Mouse (Mus musculus): ENCODE results near the gene Lmcd1. TPM values are rescaled to one million over a fixed set of nuclear protein-coding genes. Genes with fewer than 3 reads are reported as not detected.
"Not testable (repeated sequence)": the region's sequence is repeated elsewhere in the genome, so short reads cannot be mapped to it uniquely, and the experiment has no call there.

Lmcd1 gene
- total RNA-seq (2021), result 1 to 10 TPM; 5.4 to 6.0 TPM
- long read RNA-seq, experiment 1, transcript Lmcd1-201 (6 exons, 1,730 nt), result major isoform, 5 of 8 reads
- long read RNA-seq, experiment 1, partial matches to known transcripts, result 2 of 8 reads
- long read RNA-seq, experiment 1, other reads (novel, unspliced or antisense), result 1 of 8 reads
- long read RNA-seq, experiment 2, partial matches to known transcripts, result 5 of 13 reads
- long read RNA-seq, experiment 2, other reads (novel, unspliced or antisense), result 4 of 13 reads

DNA sequence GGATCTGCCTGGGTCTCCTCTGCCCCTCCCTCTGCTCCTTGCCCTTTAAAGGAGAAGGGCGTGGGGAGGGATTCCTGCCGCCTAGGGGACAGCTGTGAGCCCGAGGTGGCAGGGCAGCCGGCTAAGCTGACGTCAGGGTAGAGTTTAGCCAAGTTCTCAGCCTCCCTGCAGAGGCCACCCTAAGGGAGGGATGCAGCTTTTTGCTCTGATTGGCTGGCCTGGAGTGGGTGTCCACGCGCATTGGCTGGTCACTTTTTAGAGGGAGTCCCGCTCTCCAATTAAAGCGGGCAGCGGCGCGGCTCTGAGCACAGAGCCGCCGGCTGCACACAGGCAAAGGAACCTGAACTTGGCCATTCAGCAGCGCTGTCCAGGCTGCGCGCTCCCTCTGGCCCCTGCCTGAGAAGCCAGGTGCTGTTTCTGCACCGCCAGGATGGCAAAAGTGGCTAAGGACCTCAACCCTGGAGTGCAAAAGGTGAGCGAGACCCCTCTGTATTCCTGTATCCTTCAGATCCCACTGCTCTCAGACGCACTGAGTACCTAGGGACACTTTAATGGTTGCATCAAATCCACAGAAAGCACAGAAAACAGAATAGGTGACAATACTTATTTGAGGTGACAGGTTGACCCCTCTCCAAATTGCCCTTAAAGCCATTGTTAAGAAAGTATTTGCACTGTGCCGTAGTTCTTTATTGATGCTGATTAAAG lies at the start of gene Lmcd1:
Gene Lmcd1 (plus strand): TSS at position 258 of the 705 bp plus-strand sequence.
- DNase-seq (ENCODE audit: low spot score in 2 of 2), result peak; percentile 51 to 74

DNA sequence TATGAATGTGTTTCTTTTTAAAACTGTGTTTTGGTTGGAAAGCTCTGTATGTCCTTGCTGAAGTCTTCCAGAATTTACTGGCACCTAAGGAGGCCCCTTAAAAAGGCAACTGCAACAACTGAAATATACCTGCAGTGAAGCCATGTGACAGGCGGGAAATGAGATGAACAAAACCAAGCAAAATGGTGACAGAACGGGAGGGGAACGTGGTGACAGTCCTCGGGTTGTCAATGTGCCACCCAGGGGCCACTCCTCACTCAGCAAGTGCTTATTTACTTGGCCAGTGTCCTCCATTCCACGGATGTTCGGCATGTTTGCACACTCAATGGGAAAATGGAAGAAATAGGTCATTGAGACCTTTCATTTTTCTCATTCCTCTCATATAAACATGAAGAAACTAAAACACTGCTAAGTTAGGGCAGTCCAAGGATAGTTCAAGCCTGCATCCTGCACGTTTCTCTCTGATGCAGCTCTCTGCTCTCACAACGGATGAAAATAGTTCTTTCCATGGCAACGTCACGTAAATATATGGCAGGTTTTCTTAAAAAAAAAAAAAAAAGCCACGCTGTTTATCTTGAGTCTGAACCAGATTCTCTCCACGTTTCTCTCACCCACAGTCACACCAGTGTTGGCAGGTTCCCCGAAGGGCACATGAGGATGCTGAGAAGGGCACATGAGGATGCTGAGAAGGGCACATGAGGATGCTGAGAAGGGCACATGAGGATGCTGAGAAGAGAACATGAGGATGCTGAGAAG lies 49.5 kb upstream of the Lmcd1 start:
- DNase-seq (ENCODE audit: low spot score in 2 of 2), result no peak

DNA sequence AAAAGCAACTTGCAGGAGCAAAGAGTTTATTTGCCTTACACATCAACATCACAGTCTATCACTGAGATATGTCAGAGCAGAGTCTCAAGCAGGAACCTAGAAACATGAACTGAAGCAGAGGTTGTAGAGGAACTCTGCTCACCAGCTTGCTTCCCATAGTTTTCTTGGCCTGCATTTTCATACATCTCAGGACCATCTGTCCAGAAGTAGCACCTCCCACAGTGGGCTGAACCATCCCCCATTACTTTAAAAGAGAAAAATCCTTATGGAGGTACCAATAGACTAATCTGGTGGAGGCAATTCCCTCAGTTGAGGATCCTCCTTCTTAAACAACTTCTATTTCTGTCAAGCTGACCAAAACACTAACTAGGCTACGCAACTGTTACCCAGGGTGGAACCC lies 36.8 kb upstream of the Lmcd1 start:
- no peak for DNase-seq (ENCODE audit: low spot score in 2 of 2)

DNA sequence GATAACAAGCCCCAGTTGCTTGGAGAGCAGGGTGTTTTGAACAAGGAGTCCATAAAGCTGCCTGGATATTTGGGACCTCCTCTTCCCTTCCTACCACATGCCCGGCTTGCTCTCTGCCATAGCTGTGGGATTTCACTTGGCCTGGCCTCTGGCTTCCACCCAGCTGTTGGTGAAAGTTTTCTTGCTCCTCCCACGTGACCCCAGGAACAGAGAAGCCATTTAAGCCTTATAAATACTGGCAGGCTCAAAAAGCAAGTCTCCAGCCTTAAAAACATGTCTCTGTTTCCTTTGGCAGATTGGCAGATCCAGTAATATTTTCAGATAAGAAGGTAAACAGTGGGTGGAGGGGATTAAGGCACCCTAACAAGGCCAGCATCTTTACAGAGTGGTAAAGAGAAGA lies 31.3 kb upstream of the Lmcd1 start:
- DNase-seq (ENCODE audit: low spot score in 2 of 2), result peak in 1 of 2 experiments; percentile 34

DNA sequence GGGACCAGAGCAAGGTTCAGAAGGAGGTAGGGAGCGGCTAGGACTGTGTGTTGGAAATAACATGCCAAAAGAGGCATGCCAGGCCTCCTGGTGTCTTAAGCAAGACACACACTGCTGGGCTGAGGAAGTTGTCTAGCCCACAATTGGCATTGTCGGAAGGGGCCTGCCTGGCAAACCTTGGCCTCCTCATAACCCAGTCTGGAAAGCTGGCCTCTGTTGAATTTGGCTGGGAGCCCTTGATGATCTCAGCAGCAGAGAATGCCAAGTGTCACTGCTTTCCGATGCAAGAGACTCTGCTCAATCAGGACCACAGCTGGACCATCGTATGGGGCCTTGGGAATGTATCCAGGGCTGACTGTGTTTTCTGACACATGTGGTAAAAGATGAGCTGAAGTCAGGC lies 27.9 kb upstream of the Lmcd1 start:
- DNase-seq (ENCODE audit: low spot score in 2 of 2), result peak; percentile 27 to 50

DNA sequence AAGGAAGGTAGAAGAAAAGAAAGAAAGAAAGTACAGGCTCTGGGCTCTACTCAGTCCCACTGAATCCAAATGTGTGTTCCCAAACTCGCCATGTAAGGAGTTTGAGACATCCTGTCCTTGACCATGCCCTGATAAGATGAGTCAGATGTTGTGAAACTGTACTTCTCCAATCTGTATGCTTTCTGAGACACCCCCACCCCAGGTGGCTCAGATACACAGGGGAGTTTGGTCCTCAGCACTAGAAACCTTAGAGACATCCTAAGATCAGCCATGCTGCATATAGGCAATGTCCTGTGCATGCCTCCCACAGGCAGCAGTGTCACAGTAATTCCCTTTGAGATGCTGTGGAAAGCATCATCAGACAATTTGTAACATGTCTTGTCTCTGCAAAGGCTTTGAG lies 26.9 kb upstream of the Lmcd1 start:
- no peak for DNase-seq (ENCODE audit: low spot score in 2 of 2)

DNA sequence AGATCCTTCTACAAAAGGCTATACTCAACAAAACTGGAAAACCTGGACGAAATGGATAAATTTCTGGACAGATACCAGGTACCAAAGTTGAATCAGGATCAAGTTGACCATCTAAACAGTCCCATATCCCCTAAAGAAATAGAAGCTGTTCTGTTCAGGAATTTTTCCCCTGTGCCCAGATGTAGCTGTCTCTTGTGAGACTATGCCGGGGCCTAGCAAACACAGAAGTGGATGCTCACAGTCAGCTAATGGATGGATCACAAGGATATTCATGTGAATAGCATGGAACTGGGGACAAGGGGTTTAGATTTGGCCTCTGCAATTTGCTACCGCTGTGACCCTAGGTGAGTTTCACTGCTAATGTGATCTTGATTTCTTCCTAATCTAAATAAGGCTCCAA lies 19.6 kb upstream of the Lmcd1 start:
- DNase-seq (ENCODE audit: low spot score in 2 of 2), result not testable (repeated sequence)

DNA sequence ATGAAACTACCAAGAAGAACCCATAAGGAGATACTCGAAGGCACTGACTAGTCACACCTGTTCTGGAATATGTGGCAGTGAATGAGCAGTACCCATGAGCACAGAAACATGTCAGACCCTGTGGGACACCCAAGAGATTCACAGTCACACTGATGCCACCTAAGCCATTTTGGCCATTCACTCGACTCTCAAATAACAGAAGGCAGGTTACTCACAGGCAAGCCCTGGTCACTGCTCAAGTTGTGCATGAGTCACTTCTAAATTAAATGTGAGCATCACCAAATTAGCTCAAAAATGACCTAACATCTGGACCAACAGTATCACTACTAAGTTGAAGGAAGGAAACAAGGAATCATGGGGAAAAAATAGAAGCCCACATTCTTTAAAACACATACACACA lies 18.6 kb upstream of the Lmcd1 start:
- no peak for DNase-seq (ENCODE audit: low spot score in 2 of 2)

DNA sequence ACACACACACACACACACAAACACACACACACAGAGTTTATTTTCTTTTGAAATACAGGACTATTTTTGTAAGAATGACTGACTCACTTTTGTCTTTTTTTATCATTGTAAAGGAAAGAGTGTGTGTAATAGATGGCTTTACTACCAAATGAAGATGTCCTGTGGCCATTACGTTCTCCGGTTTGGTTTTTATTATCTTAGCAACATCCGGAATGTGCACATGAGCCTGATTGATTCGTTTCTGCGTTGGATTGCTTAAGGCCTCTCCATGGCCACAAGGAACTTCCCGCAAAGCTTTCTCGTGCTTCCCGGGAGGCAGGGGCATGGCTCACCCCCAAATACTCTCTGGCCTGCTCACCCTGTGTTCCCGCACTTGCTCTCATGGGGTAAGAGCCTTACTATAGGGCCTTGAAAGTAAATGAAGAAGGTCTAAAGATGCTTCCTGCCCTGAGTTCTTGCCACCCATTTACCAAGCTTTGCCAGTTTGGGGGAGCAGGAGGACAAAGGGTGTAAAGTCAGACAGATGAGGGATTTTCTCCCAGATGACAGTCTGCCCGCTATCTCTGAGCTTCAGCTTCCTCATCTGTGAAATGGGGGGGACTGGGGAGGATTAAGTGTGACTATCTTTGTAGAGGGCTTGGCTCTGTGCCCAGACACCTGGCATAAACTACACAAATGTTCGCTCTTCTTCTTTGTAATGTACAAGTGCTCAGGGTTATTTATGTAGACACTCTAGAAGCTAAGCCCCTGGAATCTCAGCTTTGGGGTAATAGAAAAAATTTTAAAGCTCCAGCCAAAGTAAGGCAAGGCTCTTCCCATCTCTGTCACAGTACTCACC lies 18.0 kb upstream of the Lmcd1 start:
- DNase-seq (ENCODE audit: low spot score in 2 of 2), result no peak

DNA sequence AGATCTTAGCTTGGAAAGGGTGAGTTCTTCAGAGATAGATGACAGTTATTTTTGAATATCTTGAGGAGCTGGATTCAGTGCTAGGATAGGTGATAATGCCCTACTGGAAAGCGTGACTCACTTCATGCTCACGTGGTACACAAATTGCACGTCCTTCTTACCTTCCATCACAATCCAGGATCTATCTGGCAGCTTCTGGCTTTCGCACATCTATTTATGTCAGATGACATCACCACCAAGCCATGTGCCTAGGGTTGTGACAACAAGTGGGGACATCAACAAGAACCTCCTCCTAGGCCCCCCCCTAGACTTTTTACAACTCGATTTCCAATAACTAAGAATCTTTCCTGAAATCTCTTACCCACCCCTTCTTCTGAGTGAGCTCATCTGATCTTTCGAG lies 17.0 kb upstream of the Lmcd1 start:
- no peak for DNase-seq (ENCODE audit: low spot score in 2 of 2)

DNA sequence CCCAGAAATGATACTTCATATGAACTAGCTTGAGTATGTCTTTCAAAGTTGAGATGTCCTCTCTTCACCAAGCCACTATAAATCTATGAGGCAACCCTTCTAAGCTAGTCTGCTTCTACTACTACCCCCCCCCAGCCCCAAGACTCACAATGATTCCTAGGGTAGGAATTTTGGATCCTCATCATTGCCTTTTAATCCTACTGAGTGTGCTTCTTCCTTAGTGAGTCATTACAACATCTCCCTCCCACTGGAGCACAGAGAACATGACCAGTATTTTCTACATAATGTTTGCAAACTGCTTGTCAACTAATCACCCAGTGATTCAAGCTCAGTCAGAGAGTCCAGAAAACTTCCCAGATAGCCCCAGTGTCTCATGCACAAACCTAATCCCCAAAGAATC lies 12.5 kb upstream of the Lmcd1 start:
- no peak for DNase-seq (ENCODE audit: low spot score in 2 of 2)

DNA sequence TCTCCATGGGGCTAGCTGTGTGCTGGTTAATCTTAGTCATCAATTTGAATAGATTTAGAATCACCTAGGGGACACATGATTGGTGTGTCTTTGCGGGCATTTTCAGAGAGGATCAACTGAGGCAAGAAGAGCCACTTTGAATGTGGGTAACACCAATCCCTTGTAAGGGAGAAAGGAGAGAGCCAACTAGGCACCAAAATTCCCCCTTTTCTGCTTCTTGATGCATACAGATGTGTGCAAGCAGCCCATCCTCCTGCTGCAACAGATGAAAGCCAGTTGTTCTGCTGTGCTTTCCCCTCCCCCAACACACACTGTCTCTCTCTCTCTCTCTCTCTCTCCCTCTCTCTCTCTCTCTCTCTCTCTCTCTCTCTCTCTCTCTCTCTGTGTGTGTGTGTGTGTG lies 9.2 kb upstream of the Lmcd1 start:
- DNase-seq (ENCODE audit: low spot score in 2 of 2), result no peak

DNA sequence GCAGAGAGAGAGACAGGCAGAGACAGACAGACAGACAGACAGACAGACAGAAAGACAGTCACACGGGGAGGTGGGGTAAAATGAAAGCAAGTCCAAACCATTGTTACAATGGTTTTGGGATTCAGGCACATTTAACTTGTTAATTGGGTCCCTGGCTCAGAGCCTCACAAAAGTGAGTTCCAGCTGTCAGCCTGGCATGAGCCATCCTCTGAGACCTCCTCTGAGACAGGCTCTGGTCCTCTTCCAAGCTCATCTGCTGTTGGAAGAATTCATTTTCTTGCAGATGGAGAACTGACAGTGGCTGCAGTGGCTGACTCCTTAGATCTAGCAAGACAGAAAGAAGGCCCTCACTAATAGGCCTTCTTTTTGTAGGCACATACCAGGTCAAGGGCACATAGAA lies 6.9 kb upstream of the Lmcd1 start:
- DNase-seq (ENCODE audit: low spot score in 2 of 2), result peak; percentile 63 to 84

DNA sequence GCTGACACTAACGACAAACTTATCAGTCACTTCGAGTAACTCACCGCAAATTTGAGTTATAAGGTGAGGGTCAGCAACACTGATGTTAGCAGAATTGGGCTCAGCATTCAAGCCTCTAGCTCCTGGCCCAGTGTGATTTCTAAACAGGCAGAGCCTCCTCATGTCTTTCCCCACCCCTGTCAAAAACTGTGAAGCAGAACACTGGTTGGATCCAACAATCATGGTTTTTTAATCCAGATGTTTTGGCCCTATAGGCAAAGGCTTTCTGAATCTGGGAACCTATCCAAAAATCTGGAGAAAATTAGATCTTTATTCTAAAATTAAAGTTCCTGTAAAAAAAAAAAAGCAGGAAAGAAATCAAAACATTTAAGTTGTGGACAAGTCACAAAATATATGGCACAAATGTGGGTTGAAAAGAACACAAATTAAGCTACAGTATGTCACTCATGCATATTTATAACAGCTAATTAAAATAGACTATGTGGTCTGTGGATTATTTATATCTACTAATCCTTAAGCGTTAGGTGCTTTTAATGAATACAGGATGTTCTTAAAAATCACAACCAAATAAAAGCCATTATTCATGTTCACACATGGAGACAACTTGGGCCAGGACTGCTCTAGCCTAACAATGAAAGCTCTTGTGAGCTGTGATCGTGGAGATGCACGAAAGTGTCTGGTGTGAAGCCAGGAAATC lies 5.7 kb upstream of the Lmcd1 start:
- DNase-seq (ENCODE audit: low spot score in 2 of 2), result no peak

DNA sequence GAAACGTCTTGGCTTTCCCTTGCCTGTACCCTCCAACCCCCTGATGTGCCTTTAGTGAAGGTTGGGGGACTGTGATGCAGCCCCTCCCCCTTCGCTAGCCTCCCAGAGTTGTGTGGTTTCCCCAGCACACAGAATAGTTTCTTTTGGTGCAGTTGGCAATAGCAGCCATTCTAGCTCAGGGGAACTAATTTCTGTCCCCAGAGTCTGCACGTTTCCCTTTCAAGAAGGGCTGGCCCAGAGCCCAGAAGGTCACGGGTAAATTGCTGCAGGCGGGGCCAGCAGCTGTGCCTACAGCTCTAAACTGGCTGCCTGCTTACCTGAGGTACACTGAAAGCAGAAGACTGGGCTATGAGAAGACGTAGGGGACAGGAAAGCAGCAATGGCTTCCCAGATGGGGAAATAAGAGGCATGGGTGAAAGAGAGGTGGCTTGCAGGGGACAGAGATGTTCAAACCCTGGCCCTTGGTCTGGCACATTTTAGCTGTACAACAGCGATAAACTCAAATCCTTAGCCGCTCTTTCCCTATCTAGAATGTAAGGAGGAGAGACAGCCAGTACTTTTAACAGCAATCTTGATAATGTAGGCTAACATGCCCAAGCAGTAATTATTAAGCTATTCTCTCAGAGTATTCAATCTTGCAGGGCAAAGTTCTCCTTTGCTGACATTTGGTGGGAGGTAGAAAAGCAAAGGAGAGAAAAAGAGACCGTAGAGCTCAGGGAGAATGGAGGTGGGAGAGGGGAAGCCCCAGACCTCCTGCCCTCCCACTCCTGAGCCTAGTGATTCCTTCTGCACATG lies 900 bp downstream of the Lmcd1 start:
- DNase-seq (ENCODE audit: low spot score in 2 of 2), result peak; percentile 42 to 71

DNA sequence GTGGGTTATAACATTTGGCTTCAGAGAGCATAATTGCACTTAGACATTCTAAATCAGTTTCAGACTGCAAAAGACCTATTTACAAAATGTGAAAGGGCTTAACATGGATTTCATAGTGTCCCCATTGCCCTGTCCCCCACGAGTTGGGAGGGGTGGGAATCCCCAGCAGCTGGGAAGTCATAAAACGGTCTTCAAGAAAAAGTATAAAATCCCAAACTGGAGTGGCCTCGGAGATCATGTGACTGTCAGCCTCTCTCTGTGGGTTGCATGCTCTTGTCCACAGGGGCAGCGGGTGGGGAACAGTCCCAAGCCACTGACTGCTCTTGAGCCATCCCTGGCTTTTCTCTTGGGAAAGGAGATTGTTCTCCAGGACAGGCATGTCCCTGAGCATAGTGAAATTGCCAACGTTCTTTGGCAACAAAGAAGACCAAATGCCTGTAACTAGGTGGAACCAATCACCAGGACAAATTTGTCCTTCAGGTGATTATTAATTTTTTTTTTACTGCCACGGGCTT lies 2.2 kb downstream of the Lmcd1 start:
- no peak for DNase-seq (ENCODE audit: low spot score in 2 of 2)

DNA sequence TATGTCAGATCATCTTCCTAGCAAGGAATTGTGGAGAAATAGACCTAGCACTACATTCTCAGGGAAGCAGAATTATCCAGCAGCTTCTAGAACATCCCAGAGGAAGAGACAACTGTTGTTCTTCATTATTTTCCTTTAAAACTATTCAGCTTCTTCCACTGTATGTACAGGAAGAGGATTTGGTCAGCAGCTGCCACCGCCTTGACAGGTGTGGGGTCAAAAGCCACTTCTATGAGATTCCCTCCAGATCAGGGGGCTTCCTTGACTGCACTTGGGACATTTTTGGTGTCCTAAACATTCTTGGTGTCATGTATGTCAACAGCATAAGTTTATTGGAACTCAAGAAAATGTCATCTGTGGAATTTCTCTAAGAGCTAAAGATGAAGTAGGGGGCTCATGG lies 5.2 kb downstream of the Lmcd1 start:
- DNase-seq (ENCODE audit: low spot score in 2 of 2), result no peak

DNA sequence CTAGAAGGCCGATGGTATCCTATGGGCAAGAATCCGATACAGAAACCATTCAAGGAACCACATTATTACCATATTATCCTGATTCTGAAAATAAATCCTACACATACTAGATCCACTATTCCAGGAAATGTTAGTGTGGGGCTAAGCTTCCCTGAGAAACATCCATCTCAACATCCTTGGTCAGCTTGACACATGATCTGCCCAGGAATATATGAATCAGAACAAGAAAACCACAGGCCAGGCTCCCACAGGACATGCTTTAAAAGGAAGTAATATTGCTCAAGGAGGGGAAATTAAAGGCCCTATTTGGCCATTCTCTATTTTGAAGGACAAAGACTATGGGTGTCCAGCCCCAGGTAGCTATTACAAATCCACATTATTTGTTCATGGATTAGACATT lies 6.6 kb downstream of the Lmcd1 start:
- DNase-seq (ENCODE audit: low spot score in 2 of 2), result no peak

DNA sequence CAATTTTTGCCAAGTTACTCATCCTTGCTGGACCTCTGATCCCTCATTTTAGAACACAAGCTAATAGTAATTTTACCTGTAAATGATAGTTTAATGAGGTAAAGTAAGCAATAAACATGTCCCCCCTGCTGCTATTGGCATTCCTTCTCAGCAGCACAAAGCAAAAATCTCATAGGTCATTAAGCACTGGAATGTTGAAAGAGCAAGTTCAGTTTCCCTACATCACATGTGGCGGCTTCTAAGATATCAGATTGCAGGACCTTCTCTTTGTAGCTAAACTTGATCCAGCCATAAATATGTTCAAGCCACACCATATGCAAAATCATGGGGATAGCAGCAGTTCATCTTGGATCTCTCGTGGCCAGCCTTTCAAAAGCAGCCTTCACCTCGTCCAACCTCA lies 7.4 kb downstream of the Lmcd1 start:
- DNase-seq (ENCODE audit: low spot score in 2 of 2), result no peak

DNA sequence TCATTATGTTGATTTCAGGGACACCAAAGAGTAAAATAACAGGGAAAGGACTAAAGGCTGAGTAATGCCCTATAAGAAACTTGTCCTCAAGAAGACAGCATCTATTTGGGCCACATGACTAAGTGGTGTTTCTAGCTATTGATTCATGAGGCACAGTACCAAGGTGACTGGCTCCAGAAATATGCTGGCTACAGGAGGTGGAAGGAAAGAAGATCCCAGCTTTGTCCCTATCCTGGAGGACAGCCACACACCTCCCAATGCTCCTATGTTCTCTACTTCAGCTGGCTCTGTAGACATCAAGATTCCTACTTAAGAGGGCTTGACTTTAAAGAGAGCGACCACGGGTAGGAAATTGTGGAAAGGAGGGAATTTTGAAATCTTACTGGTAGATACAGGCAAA lies 8.4 kb downstream of the Lmcd1 start:
- DNase-seq (ENCODE audit: low spot score in 2 of 2), result no peak
